ENCODE assay signal across 11 mouse cellular contexts in genomic region chr4:119004178-119004577, GRCm38 (mm10). TPM values are rescaled to one million over a fixed set of nuclear protein-coding genes. Genes with fewer than 3 reads are reported as not detected.
A peak's percentile ranks its signal among the peaks of the same experiment; 100 is the strongest.
DNase-seq lines count a peak whose midpoint lies in the region; TF ChIP-seq lines count a peak whose summit lies in the region.
"Had no signal": no experiment of that assay in that cellular context is flagged by ENCODE, and none has a peak within 500 bp of the region (broad histone marks: within the 10 kb centered on the region; RNA-seq: fewer than 3 reads in every experiment).

No protein-coding gene starts in this region.

- 50% methylated on average over 3 of the region's 3 CpGs for WGBS in cerebellum, adult 2 months

- H3K27me3 ChIP-seq in cerebellum, adult 2 months (ENCODE audit: control insufficient read depth, insufficient read depth, low read length), result no peaks in the 10 kb centered on the region
- H3K27me3 ChIP-seq: embryonic facial prominence, embryonic 12.5 days; limb, embryonic 15.5 days had no signal

- intact Hi-C loops in left cerebral cortex, postnatal 4 days (cut with DNase I), result no loop called here
- intact Hi-C loops in left cerebral cortex, postnatal 36 days (cut with DNase I), result loop anchor here (2.0 kb wide), 1 partner anchor 201 kb away; no protein-coding TSS in a partner anchor
- intact Hi-C loops in left cerebral cortex, postnatal 25 days (cut with DNase I), result no loop called here

- no peak for TF ChIP-seq POLR2A in cerebellum, adult 2 months (IDR thresholded peaks at IDR 0.05; ENCODE audit: borderline replicate concordance, insufficient read depth, low read length)

- no peak overlapping the region for H3K27ac ChIP-seq in cerebellum, adult 2 months (ENCODE audit: insufficient read depth, low read length)
- H3K27ac ChIP-seq: embryonic facial prominence, embryonic 12.5 days; limb, embryonic 15.5 days had no signal

- no peak for DNase-seq in cerebellum, adult 2 months
- no peak for DNase-seq in cerebellum, adult 8-10 months
- peak; percentile 47 for DNase-seq in left cerebral cortex, postnatal 4 days
- no peak for DNase-seq in left cerebral cortex, postnatal 36 days (ENCODE audit: low spot score in 2 of 2)
- DNase-seq in adipocyte (ENCODE audit: low spot score), result peak; percentile 51
- DNase-seq in kidney, postnatal 25 days, result peak; percentile 62 to 64
- DNase-seq in spleen, adult 18-20 months, result no peak
- no peak for DNase-seq in left cerebral cortex, postnatal 25 days (ENCODE audit: low spot score in 2 of 2)

- H3K4me3 ChIP-seq in cerebellum, adult 2 months (replicated peaks; ENCODE audit: insufficient read depth, low read depth, low read length), result no peak overlapping the region
- H3K4me3 ChIP-seq: embryonic facial prominence, embryonic 12.5 days; limb, embryonic 15.5 days had no signal

- peak; percentile 13; the same call in 1 of the 2 replicates for TF ChIP-seq CTCF in cerebellum, adult 2 months (IDR thresholded peaks at IDR 0.05; ENCODE audit: borderline replicate concordance, insufficient read depth, low read depth, low read length)

- H3K4me1 ChIP-seq in cerebellum, adult 2 months (ENCODE audit: control insufficient read depth, insufficient read depth, low read length), result peaks cover 8% of the 10 kb centered on the region

RNA-seq across cellular contexts. Expression of gene Lao1, which starts 42.8 kb away (rescaled TPM):
- 0.13 and 0.16 TPM in 2 replicates for polyA plus RNA-seq in cerebellum, adult 2 months (2012; rRNA removed)
- total RNA-seq in left cerebral cortex, postnatal 4 days (2021), result not detected
- under 1 TPM; 0.35 to 0.82 TPM for total RNA-seq in left cerebral cortex, postnatal 36 days (2021)
- total RNA-seq in left cerebral cortex, postnatal 25 days (2021), result under 1 TPM; 0.27 to 0.34 TPM
- polyA plus RNA-seq: embryonic facial prominence, embryonic 12.5 days; heart, embryonic 14.5 days; limb, embryonic 15.5 days had no signal

Comparison
In these comparisons a context has a peak if more than half of its experiments do, and no peak if none do; other contexts are left out.
1. DNase-seq: peak in left cerebral cortex, postnatal 4 days (single experiment), adipocyte (single experiment) and kidney, postnatal 25 days (2 of 2); none in cerebellum, adult 2 months (0 of 2), cerebellum, adult 8-10 months (single experiment), left cerebral cortex, postnatal 36 days (0 of 2), spleen, adult 18-20 months (0 of 2) and left cerebral cortex, postnatal 25 days (0 of 2).